Mouse (Mus musculus) small intestine, adult 2 months (tissue): ENCODE data around the gene Psen2. TPM values are rescaled to one million over a fixed set of nuclear protein-coding genes. Genes with fewer than 3 reads are reported as not detected.

ENCODE experiments used
- H3K27ac ChIP-seq: fragments of 200-500 bp; 2 replicates; pipeline ENCODE4 v1.5.1; 2012; ENCODE audit warnings: low read depth, low read length, control low read depth, inconsistent platforms; ENCODE audit not compliant: insufficient read depth
- H3K27me3 ChIP-seq: fragments of 200-500 bp; 2 replicates; pipeline ENCODE4 v1.6.1; 2012; ENCODE audit warnings: mild to moderate bottlenecking, moderate library complexity, low read length, inconsistent platforms; ENCODE audit not compliant: control insufficient read depth, insufficient read depth
- H3K36me3 ChIP-seq: fragments of 200-500 bp; 2 replicates; pipeline ENCODE4 v1.6.1; 2012; ENCODE audit warnings: mild to moderate bottlenecking, low read length, control low read depth, inconsistent platforms; ENCODE audit not compliant: control insufficient read depth, insufficient read depth
- H3K4me1 ChIP-seq: fragments of 200-500 bp; 2 replicates; pipeline ENCODE4 v1.6.1; 2012; ENCODE audit warnings: low read length, inconsistent platforms, mixed read lengths; ENCODE audit not compliant: control insufficient read depth, insufficient read depth, insufficient read length
- H3K4me3 ChIP-seq: fragments of 200-500 bp; 2 replicates; pipeline ENCODE4 v1.5.1; 2012; ENCODE audit warnings: low read depth, mild to moderate bottlenecking, control low read depth, inconsistent platforms, low read length, moderate library complexity
- CTCF ChIP-seq: fragments of 200-500 bp; IDR thresholded peaks from 2 replicates; pipeline ENCODE4 v1.5.1; 2012; ENCODE audit warnings: low read depth, mild to moderate bottlenecking, control low read depth, inconsistent platforms, low read length, moderate library complexity, mixed read lengths; ENCODE audit not compliant: insufficient replicate concordance, insufficient read length; ENCODE audit errors: extremely low read depth
- POLR2A ChIP-seq: fragments of 200-500 bp; IDR thresholded peaks from 2 replicates; pipeline ENCODE4 v1.6.1; 2012; ENCODE audit warnings: low read depth, mild to moderate bottlenecking, control low read depth, inconsistent platforms, low read length, moderate library complexity
- WGBS: fragments of 180-500 bp; shearing (Covaris S2); methylation state at CpG from one replicate; pipeline ENCODE4 v1.1.7; 2018; 5-methylcytosine and 5-hydroxymethylcytosine counted together
- polyA plus RNA-seq: library from polyadenylated mRNA; depleted of rRNA; stranded (reverse); fragments of >200 nt; gene quantifications from 2 replicates; pipeline ENCODE4 v1.2.3, GENCODE M21; 2012

Psen2 gene
- polyA plus RNA-seq, 1 experiment = 24.7 TPM

DNA sequence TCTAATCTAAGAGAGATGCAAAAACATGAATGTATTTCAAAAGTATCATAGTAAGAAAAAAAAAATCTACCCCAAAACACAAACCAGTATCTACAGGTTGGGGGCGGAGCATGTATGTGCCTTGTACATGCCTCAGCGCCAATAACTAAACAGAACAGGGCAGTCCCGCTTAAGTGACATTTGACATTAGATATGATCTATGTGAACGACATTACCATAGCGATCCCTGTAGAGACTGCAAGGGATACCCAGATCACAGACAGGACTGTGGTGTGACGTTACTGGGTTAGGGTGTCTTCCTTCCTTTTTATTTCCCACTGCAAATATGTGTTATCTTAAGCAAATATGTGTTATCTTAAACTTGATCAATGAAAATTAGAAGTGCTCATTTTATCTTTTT, 1.2 kb upstream of the Psen2 start:
- no peak overlapping the region for H3K4me3 ChIP-seq

DNA sequence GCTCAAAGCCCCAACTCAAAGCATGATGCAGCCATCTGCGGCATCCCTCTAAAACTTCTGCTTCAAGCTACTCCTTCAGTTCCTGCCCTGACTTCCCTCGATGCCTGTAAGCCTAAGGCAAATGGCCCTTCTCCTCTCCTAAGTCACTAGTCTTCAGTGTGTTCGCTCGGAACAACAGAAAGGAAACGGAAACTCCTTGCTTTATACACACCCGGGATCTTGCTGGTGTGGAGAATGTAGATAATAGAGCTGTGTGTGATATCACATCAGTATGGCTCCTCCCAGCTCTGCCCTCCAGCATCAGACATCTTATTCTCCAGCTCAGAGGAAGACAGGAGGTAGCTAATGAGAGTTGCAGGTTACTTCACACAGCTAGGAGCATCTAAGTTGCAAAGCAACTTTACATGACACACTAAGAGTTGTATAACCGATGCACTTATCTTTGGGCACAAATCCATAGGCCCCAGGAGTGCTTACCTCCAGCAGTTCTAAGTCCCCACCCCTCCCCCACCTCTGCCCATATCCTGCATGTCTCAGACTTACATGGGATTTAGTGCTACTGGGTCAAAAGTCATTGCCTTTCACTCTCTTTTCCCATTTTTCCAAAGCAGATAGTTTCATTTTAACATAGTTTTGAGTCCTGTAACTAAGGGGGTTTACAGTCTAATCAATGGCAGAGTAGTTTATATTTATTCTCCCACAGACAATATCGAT, 1.2 kb downstream of the Psen2 start:
- WGBS = 60% methylated on average over 8 of the region's 8 CpGs
- Histone ChIP-seq H3K36me3 (no peaks in the 10 kb centered on the region), H3K4me1 (no peaks in the 10 kb centered on the region; the same call in 1 of the 2 replicates)

More for the DNA sequence above, 1.2 kb upstream of the Psen2 start:
- no peak overlapping the region for H3K27ac ChIP-seq
- H3K4me1 ChIP-seq = peaks cover 4% of the 10 kb centered on the region; the same call in 1 of the 2 replicates
- no peak for TF ChIP-seq POLR2A
- TF ChIP-seq CTCF = no peak
- no peaks in the 10 kb centered on the region for H3K36me3 ChIP-seq
- WGBS = 57% methylated on average over 6 of the region's 6 CpGs
- H3K27me3 ChIP-seq = no peaks in the 10 kb centered on the region

DNA sequence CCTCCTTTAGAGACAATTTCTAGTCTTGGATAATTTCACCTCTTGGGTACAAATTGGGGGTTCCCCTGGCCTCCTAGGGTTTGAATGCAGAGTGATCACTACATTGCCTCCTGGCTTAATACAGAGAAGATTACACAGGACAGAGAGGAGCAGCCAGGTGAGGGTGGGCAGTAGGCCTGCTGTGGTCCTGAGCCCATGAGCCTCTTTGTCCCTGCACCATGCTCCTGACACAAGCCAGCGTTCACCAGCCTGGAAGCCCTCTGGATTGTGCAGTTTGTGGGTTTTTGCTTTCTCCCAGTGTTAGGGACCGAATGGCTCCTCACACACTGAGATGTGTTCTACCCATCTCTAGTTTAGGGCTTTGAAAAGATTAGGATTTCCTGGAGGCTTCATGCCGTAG, 1.8 kb downstream of the Psen2 start:
- Histone ChIP-seq H3K4me3 (no peak overlapping the region), H3K4me1 (no peaks in the 10 kb centered on the region; the same call in 1 of the 2 replicates), H3K36me3 (no peaks in the 10 kb centered on the region), H3K27me3 (no peaks in the 10 kb centered on the region), H3K27ac (no peak overlapping the region)
- 92% methylated on average over 3 of the region's 3 CpGs for WGBS
- TF ChIP-seq POLR2A (no peak), CTCF (no peak)

More for the DNA sequence above, 1.2 kb downstream of the Psen2 start:
- Histone ChIP-seq H3K27ac (no peak overlapping the region), H3K27me3 (no peaks in the 10 kb centered on the region), H3K4me3 (no peak overlapping the region)
- TF ChIP-seq POLR2A (no peak), CTCF (no peak)

DNA sequence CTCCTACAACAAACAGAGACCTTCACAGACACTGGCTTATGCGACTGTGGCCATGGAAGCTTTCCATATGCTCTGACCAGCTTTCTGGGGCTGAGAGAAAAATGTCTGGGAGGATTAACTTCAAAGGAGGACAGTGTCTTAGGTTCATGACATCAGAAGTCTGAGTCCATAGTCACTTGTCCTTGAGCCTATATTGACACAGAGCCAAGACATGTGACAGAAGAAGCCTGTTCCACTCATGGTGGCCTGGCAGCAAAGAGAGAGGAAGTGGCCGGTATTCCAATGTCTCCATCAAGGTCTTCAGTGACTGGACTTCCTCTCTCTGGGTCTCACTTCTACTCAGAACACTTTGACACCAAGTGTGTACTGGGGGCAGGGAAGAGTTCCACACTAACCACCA, 2.4 kb downstream of the Psen2 start:
- no peaks in the 10 kb centered on the region; the same call in 1 of the 2 replicates for H3K4me1 ChIP-seq
- 75% methylated on average over 2 of the region's 2 CpGs for WGBS

DNA sequence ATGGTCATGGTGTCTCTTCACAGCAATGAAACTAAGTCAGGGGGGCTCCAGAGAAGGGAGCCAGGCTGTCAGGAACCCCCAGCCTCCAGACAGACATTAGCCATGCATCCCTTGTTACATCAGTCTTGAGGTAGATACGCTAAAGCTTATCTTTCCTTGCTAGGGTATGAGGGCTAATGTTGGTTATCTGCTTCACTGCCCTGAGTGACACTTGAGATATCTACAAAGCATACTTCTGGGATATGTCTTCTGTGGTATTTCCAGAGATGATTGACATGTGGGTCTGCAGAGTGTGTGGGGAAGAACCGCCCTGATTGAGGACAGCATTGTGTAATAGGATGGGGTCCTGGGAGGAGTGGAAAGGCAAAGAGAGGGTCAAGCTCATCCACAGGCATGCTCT, 3.5 kb downstream of the Psen2 start:
- Histone ChIP-seq H3K4me3 (no peak overlapping the region), H3K4me1 (peaks cover 4% of the 10 kb centered on the region; the same call in 1 of the 2 replicates), H3K36me3 (no peaks in the 10 kb centered on the region), H3K27ac (no peak overlapping the region), H3K27me3 (no peaks in the 10 kb centered on the region)
- WGBS = 85% methylated on average over 2 of the region's 2 CpGs
- TF ChIP-seq CTCF (no peak), POLR2A (no peak)

More for the DNA sequence above, 2.4 kb downstream of the Psen2 start:
- Histone ChIP-seq H3K36me3 (no peaks in the 10 kb centered on the region), H3K27me3 (no peaks in the 10 kb centered on the region), H3K4me3 (no peak overlapping the region), H3K27ac (no peak overlapping the region)
- no peak for TF ChIP-seq CTCF
- TF ChIP-seq POLR2A = no peak

DNA sequence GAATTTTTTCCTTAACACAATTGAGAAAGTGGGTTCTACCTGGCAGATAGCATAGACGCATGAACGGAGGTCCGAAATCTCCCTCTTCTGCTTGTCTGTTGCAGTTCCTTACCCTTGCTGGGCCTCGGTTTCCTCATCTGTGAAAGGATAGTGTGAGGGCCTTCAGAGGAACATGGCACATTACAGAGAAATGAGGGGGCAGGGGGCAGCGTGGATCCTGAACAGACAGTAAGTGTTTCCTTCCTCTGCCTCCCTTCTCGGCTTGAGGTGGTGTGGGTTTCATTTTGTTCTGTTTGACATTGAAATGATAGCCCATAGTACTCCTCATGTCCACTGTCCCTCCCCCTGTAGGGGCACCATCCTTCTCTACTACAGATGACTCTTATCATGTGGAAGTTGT, 5.8 kb downstream of the Psen2 start:
- no peak overlapping the region for H3K4me3 ChIP-seq
- no peak overlapping the region for H3K27ac ChIP-seq
- WGBS = 92% methylated on average over 6 of the region's 6 CpGs
- no peaks in the 10 kb centered on the region for H3K36me3 ChIP-seq
- peaks cover 4% of the 10 kb centered on the region; the same call in 1 of the 2 replicates for H3K4me1 ChIP-seq
- TF ChIP-seq POLR2A (no peak), CTCF (no peak)
- H3K27me3 ChIP-seq = no peaks in the 10 kb centered on the region

DNA sequence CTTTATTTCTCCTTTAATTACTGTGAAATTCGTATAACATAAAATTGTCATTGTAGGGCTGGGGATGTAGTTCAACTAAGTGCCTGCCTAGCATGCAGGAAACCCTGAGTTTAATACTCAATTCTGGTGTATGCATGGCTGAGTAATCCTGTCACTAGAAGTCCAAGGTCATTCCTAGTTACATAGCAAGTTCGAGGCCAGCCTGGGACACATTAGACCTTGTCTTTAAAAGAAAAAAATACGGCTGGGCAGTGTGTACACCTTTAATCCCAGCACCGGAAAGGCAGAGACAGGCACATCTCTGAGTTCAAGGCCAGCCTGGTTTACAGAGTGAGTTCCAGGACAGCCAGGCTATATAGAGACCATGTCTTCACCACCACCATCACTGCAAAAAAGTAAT, 6.4 kb downstream of the Psen2 start:
- peak overlapping the region; percentile 73; the same call in 1 of the 2 replicates for H3K27ac ChIP-seq
- H3K4me1 ChIP-seq = peaks cover 4% of the 10 kb centered on the region; the same call in 1 of the 2 replicates
- 41% methylated on average over 4 of the region's 4 CpGs for WGBS
- TF ChIP-seq CTCF (no peak), POLR2A (no peak)
- H3K27me3 ChIP-seq = no peaks in the 10 kb centered on the region
- H3K4me3 ChIP-seq = peak overlapping the region; percentile 90
- H3K36me3 ChIP-seq = no peaks in the 10 kb centered on the region
